Mouse (Mus musculus) small intestine, adult 2 months (tissue): Measurements from ENCODE around the gene Gjd3.

Experiments
- CTCF ChIP-seq: fragments of 200-500 bp; IDR thresholded peaks from 2 replicates; pipeline ENCODE4 v1.5.1; 2012; ENCODE audit warnings: low read depth, mild to moderate bottlenecking, control low read depth, inconsistent platforms, low read length, moderate library complexity, mixed read lengths; ENCODE audit not compliant: insufficient replicate concordance, insufficient read length; ENCODE audit errors: extremely low read depth
- POLR2A ChIP-seq: fragments of 200-500 bp; IDR thresholded peaks from 2 replicates; pipeline ENCODE4 v1.6.1; 2012; ENCODE audit warnings: low read depth, mild to moderate bottlenecking, control low read depth, inconsistent platforms, low read length, moderate library complexity

DNA sequence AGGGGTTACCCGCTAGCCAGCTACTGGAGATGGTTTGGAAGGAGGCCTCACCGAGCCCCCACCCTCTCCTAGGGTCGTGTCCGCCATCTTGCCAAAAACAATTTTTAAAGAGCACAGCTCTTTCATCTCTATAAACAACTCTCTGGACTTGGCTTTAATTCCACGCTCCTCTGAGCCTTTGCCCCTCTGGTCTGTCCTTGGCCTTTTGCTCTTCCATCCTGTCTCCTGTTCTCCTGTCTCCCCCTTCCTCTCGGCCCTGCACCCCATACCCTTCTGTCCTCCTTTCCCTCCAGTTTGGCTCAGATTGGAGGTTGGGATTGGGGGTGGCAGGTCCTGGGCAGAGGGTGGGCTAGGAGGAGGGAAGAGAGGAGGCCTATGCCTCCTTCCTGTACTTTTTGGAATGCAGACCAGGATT, 18.6 kb downstream of the Gjd3 start:
- TF ChIP-seq CTCF (no peak), POLR2A (no peak)
